Mouse (Mus musculus): ENCODE measurements around the gene Zfp750. TPM values are rescaled to one million over a fixed set of nuclear protein-coding genes. Genes with fewer than 3 reads are reported as not detected.

Zfp750 gene
- not detected in 2 replicates for total RNA-seq (2017)

- ATAC-seq (replicated peaks in 1 of 2; ENCODE audit: insufficient read depth in 1 of 2, low FRiP score in 2 of 2, low TSS enrichment in 1 of 2, low read depth in 1 of 2, poor library complexity in 2 of 2, severe bottlenecking in 2 of 2) = no peak
Measured at GRCm38 (mm10) chr11:121519131-121519530, at the start of gene Zfp750. Zfp750 (minus strand) TSS chr11:121519333.

DNA sequence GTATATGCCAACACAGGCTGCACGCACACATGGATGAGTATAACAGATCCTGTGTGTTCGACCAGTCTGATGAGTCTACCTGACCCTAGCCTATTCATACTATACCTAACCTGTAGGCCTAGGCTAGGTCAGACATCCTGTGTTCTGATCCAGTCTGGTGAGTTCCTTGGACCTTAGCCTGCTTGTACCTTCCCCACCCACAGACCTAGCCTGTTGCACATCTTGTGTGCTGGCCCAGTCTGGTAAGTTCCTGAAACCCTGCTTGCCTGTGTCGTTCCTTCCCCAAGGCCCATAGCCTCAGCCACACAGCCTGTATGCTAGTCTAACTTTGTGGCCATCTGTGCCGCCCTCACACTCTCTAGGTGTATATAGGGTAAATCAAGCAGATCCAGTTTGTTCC lies 45.1 kb upstream of the Zfp750 start:
- no peak for ATAC-seq (replicated peaks in 1 of 2; ENCODE audit: insufficient read depth in 1 of 2, low FRiP score in 2 of 2, low TSS enrichment in 1 of 2, low read depth in 1 of 2, poor library complexity in 2 of 2, severe bottlenecking in 2 of 2)

- ATAC-seq (replicated peaks in 1 of 2; ENCODE audit: insufficient read depth in 1 of 2, low FRiP score in 2 of 2, low TSS enrichment in 1 of 2, low read depth in 1 of 2, poor library complexity in 2 of 2, severe bottlenecking in 2 of 2) = no peak
Measured at GRCm38 (mm10) chr11:121563312-121563711, 44.2 kb upstream of the Zfp750 start.

GRCm38 (mm10) chr11:121560294-121560663 lies 41.1 kb upstream of the Zfp750 start:
- ATAC-seq (replicated peaks in 1 of 2; ENCODE audit: insufficient read depth in 1 of 2, low FRiP score in 2 of 2, low TSS enrichment in 1 of 2, low read depth in 1 of 2, poor library complexity in 2 of 2, severe bottlenecking in 2 of 2) = peak; percentile 79 to 82

DNA sequence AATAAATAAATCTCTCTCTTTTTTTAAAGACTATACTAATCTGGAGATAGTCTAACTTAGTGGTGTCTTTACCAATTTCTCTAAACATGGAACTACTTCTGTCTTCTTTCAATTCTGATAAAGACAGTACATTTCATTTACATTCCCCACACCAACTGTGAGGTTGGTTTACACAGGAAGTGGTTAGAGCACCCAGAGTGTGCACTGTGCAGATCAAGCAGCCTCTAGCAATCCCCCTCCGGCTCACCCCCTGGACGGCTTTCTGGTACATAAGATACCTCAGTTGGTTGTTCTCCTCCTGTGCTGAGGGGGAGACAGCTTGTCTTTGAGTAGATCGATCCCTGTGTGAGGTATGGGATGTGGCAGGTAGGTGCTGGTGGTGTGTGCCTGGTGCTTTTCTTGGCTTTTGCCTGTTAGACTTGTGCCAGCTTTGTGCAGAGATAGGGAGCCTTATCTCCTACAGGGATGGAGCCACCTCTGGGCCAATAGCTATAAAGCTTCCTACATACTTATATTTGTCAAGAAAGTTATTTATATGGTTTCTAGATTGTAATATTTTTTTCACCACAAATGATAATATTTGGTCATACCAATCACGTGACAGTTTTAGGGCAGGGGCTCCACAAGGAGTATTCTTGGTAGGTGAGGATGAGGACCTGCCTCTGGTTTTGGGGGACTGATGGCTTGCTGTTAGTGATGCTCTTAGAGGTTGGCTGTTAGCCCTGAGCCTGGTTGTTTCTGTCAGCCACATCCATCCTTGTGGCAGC lies 40.6 kb upstream of the Zfp750 start:
- peak; percentile 70 to 75 for ATAC-seq (replicated peaks in 1 of 2; ENCODE audit: insufficient read depth in 1 of 2, low FRiP score in 2 of 2, low TSS enrichment in 1 of 2, low read depth in 1 of 2, poor library complexity in 2 of 2, severe bottlenecking in 2 of 2)

DNA sequence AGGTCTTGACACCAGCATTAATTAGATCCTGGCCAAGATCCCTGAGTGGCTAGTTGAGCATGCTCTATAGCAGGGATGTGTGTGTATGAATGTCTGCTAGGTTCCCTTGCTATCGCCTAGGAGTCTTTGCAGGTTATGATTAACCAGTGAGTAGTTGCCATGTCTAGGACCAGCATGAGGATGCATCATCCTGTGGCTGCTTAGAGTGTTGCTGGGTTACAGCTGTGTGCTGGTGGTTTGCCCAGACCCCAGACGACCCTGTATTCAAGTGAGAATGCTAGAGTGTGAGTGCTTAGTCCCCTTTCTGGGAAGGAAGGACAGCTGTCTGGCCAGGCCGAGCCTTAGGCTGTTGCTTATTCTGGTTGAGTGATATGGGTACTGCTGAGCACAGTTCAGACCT lies 39.4 kb upstream of the Zfp750 start:
- no peak for ATAC-seq (replicated peaks in 1 of 2; ENCODE audit: insufficient read depth in 1 of 2, low FRiP score in 2 of 2, low TSS enrichment in 1 of 2, low read depth in 1 of 2, poor library complexity in 2 of 2, severe bottlenecking in 2 of 2)

DNA sequence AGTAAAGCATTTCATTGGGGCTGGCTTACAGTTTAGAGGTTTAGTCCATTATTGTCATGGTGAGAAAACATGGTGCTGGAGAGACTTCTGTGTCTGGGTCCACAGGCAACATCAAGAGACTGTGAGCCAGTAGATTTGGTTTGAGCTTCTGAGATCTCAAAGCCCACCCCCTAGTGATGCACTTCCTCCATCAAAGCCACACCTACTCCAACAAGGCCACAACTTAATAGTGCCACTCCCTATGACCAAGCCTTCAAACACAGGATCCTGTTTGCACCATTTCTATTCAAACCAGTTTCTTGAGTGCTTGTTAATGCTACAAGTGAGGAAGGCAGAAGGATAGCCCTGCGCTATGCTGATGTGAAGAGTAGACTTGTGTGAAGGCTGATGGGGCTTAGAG lies 38.8 kb upstream of the Zfp750 start:
- no peak for ATAC-seq (replicated peaks in 1 of 2; ENCODE audit: insufficient read depth in 1 of 2, low FRiP score in 2 of 2, low TSS enrichment in 1 of 2, low read depth in 1 of 2, poor library complexity in 2 of 2, severe bottlenecking in 2 of 2)

- no peak for ATAC-seq (replicated peaks in 1 of 2; ENCODE audit: insufficient read depth in 1 of 2, low FRiP score in 2 of 2, low TSS enrichment in 1 of 2, low read depth in 1 of 2, poor library complexity in 2 of 2, severe bottlenecking in 2 of 2)
Measured at GRCm38 (mm10) chr11:121556727-121557126, 37.6 kb upstream of the Zfp750 start.

DNA sequence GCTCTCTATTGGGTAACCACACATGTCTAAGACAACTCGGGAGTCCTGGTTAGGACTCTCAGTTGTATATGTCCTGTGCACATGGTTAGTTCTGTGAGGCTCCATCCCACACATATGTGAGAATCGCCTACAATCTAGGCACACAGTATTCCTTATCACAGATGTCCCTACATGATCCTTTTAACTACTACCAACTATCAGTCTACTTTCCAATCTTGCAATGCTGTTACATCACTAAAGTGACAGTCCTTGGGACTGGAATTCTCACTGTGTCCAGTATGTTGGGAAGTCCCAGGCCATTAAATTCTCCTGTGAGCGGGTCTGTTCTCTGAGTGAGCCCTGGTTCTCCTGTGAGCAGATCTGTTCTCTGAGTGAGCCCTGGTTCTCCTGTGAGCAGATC lies 34.3 kb upstream of the Zfp750 start:
- no peak for ATAC-seq (replicated peaks in 1 of 2; ENCODE audit: insufficient read depth in 1 of 2, low FRiP score in 2 of 2, low TSS enrichment in 1 of 2, low read depth in 1 of 2, poor library complexity in 2 of 2, severe bottlenecking in 2 of 2)

GRCm38 (mm10) chr11:121552846-121553457 lies 33.8 kb upstream of the Zfp750 start:
- ATAC-seq (replicated peaks in 1 of 2; ENCODE audit: insufficient read depth in 1 of 2, low FRiP score in 2 of 2, low TSS enrichment in 1 of 2, low read depth in 1 of 2, poor library complexity in 2 of 2, severe bottlenecking in 2 of 2) = no peak

DNA sequence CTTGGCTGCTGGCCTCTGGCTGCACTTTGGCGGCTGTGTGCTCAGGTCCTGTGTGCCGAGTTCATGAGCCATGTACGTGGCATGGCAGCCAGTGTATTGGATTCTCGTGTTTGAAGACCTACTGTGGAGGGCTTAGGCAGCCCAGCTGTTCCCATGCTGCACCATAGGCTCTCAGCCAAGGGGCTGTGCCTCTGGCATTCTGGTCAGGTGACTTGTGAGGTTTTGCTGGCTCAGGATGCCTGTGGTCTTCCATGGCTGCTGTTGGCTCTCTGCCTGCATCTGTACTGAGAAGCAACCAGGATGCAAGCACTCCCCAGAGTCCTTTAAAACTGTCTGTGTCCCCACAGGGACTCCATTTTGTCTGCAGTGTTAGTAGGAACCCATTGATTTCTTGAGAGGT lies 33.0 kb upstream of the Zfp750 start:
- peak; percentile 70 to 80 for ATAC-seq (replicated peaks in 1 of 2; ENCODE audit: insufficient read depth in 1 of 2, low FRiP score in 2 of 2, low TSS enrichment in 1 of 2, low read depth in 1 of 2, poor library complexity in 2 of 2, severe bottlenecking in 2 of 2)

DNA sequence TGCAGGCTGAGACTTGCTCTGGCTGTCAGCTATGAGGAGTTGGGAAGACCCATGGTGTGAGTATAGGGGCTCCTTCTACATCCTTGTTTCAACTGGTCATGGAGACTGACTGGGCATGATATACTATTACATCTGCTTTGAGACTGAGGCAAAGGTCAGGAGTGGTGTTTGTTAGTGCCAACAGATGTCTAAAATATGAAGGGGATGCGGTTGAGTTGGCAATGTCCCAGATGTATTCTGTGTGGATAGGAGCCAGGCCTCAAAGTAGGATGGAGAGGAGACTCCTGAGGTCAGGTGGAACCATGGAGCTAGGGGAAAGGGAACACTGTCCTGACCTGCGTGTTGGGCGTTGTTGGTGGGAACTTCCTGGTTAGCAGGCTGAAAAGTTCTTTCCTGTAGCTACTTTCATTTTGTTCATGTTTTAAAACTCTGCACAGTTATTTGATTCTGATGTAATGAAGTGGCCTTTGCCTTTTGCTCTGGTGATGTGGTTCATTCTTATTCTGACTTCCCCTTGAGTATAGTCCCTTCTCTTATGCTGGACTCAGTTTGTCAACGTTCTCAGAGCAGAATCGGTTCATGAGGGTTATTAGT lies 32.2 kb upstream of the Zfp750 start:
- no peak for ATAC-seq (replicated peaks in 1 of 2; ENCODE audit: insufficient read depth in 1 of 2, low FRiP score in 2 of 2, low TSS enrichment in 1 of 2, low read depth in 1 of 2, poor library complexity in 2 of 2, severe bottlenecking in 2 of 2)

- no peak for ATAC-seq (replicated peaks in 1 of 2; ENCODE audit: insufficient read depth in 1 of 2, low FRiP score in 2 of 2, low TSS enrichment in 1 of 2, low read depth in 1 of 2, poor library complexity in 2 of 2, severe bottlenecking in 2 of 2)
Measured at GRCm38 (mm10) chr11:121549843-121550647, 30.9 kb upstream of the Zfp750 start.

GRCm38 (mm10) chr11:121548996-121549842 lies 30.1 kb upstream of the Zfp750 start:
- no peak for ATAC-seq (replicated peaks in 1 of 2; ENCODE audit: insufficient read depth in 1 of 2, low FRiP score in 2 of 2, low TSS enrichment in 1 of 2, low read depth in 1 of 2, poor library complexity in 2 of 2, severe bottlenecking in 2 of 2)

DNA sequence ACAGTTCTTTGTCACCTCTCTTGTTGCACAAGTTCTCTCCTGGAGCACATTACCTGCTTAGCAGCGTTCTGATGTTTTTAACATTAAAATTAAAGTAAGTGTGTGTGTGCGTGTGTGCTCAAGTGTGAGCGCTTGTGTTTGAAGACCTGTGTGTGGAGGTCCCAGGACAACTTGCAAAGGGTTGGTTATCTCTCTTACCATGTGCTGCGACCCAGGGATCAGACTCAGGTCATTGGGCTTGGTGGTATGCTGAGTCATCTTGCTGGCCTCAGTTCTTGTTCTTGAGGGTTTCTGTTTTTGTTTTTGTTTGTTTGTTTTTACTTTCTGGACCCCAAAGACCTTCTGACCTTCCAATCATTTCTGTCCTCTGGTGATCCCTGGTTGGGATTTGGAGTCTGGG lies 28.8 kb upstream of the Zfp750 start:
- no peak; a peak in 1 of 4 replicates for ATAC-seq (replicated peaks in 1 of 2; ENCODE audit: insufficient read depth in 1 of 2, low FRiP score in 2 of 2, low TSS enrichment in 1 of 2, low read depth in 1 of 2, poor library complexity in 2 of 2, severe bottlenecking in 2 of 2)

GRCm38 (mm10) chr11:121547234-121547633 lies 28.1 kb upstream of the Zfp750 start:
- no peak for ATAC-seq (replicated peaks in 1 of 2; ENCODE audit: insufficient read depth in 1 of 2, low FRiP score in 2 of 2, low TSS enrichment in 1 of 2, low read depth in 1 of 2, poor library complexity in 2 of 2, severe bottlenecking in 2 of 2)

GRCm38 (mm10) chr11:121545398-121546034 lies 26.4 kb upstream of the Zfp750 start:
- no peak for ATAC-seq (replicated peaks in 1 of 2; ENCODE audit: insufficient read depth in 1 of 2, low FRiP score in 2 of 2, low TSS enrichment in 1 of 2, low read depth in 1 of 2, poor library complexity in 2 of 2, severe bottlenecking in 2 of 2)
